Mouse (Mus musculus): ENCODE results near the gene Acaca. TPM values are rescaled to one million over a fixed set of nuclear protein-coding genes. Genes with fewer than 3 reads are reported as not detected.

The Acaca gene
- polyA plus RNA-seq, 1 experiment: 32.1 TPM

- TF ChIP-seq GATA1 (IDR thresholded peaks at IDR 0.05; ENCODE audit: low read length): no peak
Observed at GRCm38 (mm10) chr11:84129799-84130185, 320 bp downstream of the Acaca start.

GRCm38 (mm10) chr11:84134331-84134860 lies 4.9 kb downstream of the Acaca start:
- no peak for TF ChIP-seq GATA1 (IDR thresholded peaks at IDR 0.05; ENCODE audit: low read length)

GRCm38 (mm10) chr11:84136453-84136852 lies 7.0 kb downstream of the Acaca start:
- no peak for TF ChIP-seq GATA1 (IDR thresholded peaks at IDR 0.05; ENCODE audit: low read length)

- no peak for TF ChIP-seq GATA1 (IDR thresholded peaks at IDR 0.05; ENCODE audit: low read length)
Observed at GRCm38 (mm10) chr11:84141752-84142151, 12.3 kb downstream of the Acaca start.

GRCm38 (mm10) chr11:84145201-84145798 lies 15.8 kb downstream of the Acaca start:
- no peak for TF ChIP-seq GATA1 (IDR thresholded peaks at IDR 0.05; ENCODE audit: low read length)

GRCm38 (mm10) chr11:84146081-84146480 lies 16.6 kb downstream of the Acaca start:
- no peak for TF ChIP-seq GATA1 (IDR thresholded peaks at IDR 0.05; ENCODE audit: low read length)

- TF ChIP-seq GATA1 (IDR thresholded peaks at IDR 0.05; ENCODE audit: low read length): no peak
Observed at GRCm38 (mm10) chr11:84150884-84151283, 21.4 kb downstream of the Acaca start.

GRCm38 (mm10) chr11:84156535-84157262 lies 27.2 kb downstream of the Acaca start:
- no peak for TF ChIP-seq GATA1 (IDR thresholded peaks at IDR 0.05; ENCODE audit: low read length)

- TF ChIP-seq GATA1 (IDR thresholded peaks at IDR 0.05; ENCODE audit: low read length): no peak
Observed at GRCm38 (mm10) chr11:84164123-84164522, 34.7 kb downstream of the Acaca start.

GRCm38 (mm10) chr11:84164561-84164960 lies 35.1 kb downstream of the Acaca start:
- TF ChIP-seq GATA1 (IDR thresholded peaks at IDR 0.05; ENCODE audit: low read length): no peak

GRCm38 (mm10) chr11:84167046-84167526 lies 37.6 kb downstream of the Acaca start, which contains the start of gene Gm11437:
Gm11437 (minus strand) TSS chr11:84167476.
- TF ChIP-seq GATA1 (IDR thresholded peaks at IDR 0.05; ENCODE audit: low read length): no peak

GRCm38 (mm10) chr11:84168701-84169288 lies 39.3 kb downstream of the Acaca start:
- TF ChIP-seq GATA1 (IDR thresholded peaks at IDR 0.05; ENCODE audit: low read length): no peak

GRCm38 (mm10) chr11:84172539-84173435 lies 43.3 kb downstream of the Acaca start:
- no peak for TF ChIP-seq GATA1 (IDR thresholded peaks at IDR 0.05; ENCODE audit: low read length)

- no peak for TF ChIP-seq GATA1 (IDR thresholded peaks at IDR 0.05; ENCODE audit: low read length)
Observed at GRCm38 (mm10) chr11:84178571-84178970, 49.1 kb downstream of the Acaca start.

All from G1E-ER4 (cell line).